Mouse (Mus musculus): ENCODE measurements at regions not wholly inside any gene's neighbourhood (a gene's known extent, or its start where the extent isn't known, plus 50 kb on each side); places are given as distances from the start of the nearest gene placed in this dataset.

GRCm38 (mm10) chr7:73611866-73612751 lies 70.5 kb upstream of the Chd2 start:
- no peak for TF ChIP-seq CTCF (IDR thresholded peaks at IDR 0.05; ENCODE audit: extremely low read depth, insufficient read depth, insufficient read length, insufficient replicate concordance)
- 86% methylated on average over 12 of the region's 12 CpGs for WGBS
- peak overlapping the region; percentile 8; the same call in 1 of the 2 replicates for H3K27ac ChIP-seq (ENCODE audit: insufficient read depth, low read length)
- no peak overlapping the region for H3K4me3 ChIP-seq (ENCODE audit: extremely low read depth, insufficient read depth, insufficient read length)
- H3K4me1 ChIP-seq (ENCODE audit: control insufficient read depth, insufficient read depth, insufficient read length): peaks cover 7% of the 10 kb centered on the region
- H3K27me3 ChIP-seq (ENCODE audit: control insufficient read depth, insufficient read depth, low read length): no peaks in the 10 kb centered on the region
- no peaks in the 10 kb centered on the region for H3K36me3 ChIP-seq (ENCODE audit: control insufficient read depth, insufficient read depth, low read length)
- DNase-seq (ENCODE audit: low read depth in 1 of 2, low spot score in 2 of 2): no peak

- Histone ChIP-seq H3K27ac (ENCODE audit: insufficient read depth, low read length) (peak overlapping the region; percentile 84; the same call in 1 of the 2 replicates), H3K36me3 (ENCODE audit: control insufficient read depth, insufficient read depth, low read length) (no peaks in the 10 kb centered on the region), H3K27me3 (ENCODE audit: control insufficient read depth, insufficient read depth, low read length) (no peaks in the 10 kb centered on the region), H3K4me1 (ENCODE audit: control insufficient read depth, insufficient read depth, insufficient read length) (peaks cover 10% of the 10 kb centered on the region), H3K4me3 (ENCODE audit: extremely low read depth, insufficient read depth, insufficient read length) (peak overlapping the region; percentile 49)
- no peak for TF ChIP-seq CTCF (IDR thresholded peaks at IDR 0.05; ENCODE audit: extremely low read depth, insufficient read depth, insufficient read length, insufficient replicate concordance)
- no peak for TF ChIP-seq POLR2A (IDR thresholded peaks at IDR 0.05; ENCODE audit: low read depth, low read length)
- no peak for DNase-seq (ENCODE audit: low read depth in 1 of 2, low spot score in 2 of 2)
- whole genome bisulfite sequencing: 7% methylated on average over 5 of the region's 5 CpGs
Observed at GRCm38 (mm10) chr7:73608804-73609275, 67.2 kb upstream of the Chd2 start.

- H3K36me3 ChIP-seq (ENCODE audit: control insufficient read depth, insufficient read depth, low read length): no peaks in the 10 kb centered on the region
- peaks cover 10% of the 10 kb centered on the region for H3K4me1 ChIP-seq (ENCODE audit: control insufficient read depth, insufficient read depth, insufficient read length)
- WGBS: 14% methylated on average over 8 of the region's 8 CpGs
- no peak for DNase-seq (ENCODE audit: low read depth in 1 of 2, low spot score in 2 of 2)
- H3K27ac ChIP-seq (ENCODE audit: insufficient read depth, low read length): peak overlapping the region; percentile 84
- H3K4me3 ChIP-seq (ENCODE audit: extremely low read depth, insufficient read depth, insufficient read length): peak overlapping the region; percentile 14
- no peak for TF ChIP-seq CTCF (IDR thresholded peaks at IDR 0.05; ENCODE audit: extremely low read depth, insufficient read depth, insufficient read length, insufficient replicate concordance)
- no peak for TF ChIP-seq POLR2A (IDR thresholded peaks at IDR 0.05; ENCODE audit: low read depth, low read length)
- H3K27me3 ChIP-seq (ENCODE audit: control insufficient read depth, insufficient read depth, low read length): no peaks in the 10 kb centered on the region
Observed at GRCm38 (mm10) chr7:73608070-73608803, 66.6 kb upstream of the Chd2 start.

DNA sequence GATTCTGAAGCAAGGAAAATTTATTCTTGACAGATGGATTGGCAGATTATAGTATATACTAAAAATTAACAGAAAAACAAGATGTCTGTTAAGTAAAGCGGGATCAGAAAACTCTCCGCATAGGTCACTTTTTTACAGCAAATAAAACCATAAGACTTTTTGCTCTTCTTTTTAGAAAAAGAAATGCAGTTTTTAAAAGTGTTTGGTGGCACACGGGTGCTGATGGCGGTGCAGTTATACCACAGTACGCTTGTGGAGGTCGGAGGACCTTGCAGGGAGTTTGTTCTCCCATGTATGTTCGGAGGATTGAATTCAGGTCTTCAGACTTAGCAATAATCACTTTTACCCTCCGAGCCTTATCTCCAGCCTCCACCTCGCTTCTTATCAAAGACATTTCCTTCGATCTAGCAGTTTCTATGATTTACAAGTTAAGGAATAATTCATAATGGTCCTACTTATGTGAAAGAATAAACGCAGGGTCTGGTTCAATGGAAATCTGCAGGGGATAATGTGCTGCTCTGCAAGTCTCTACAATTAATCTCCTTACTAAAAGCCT lies 65.9 kb upstream of the Chd2 start:
- DNase-seq (ENCODE audit: low read depth in 1 of 2, low spot score in 2 of 2): no peak
- H3K36me3 ChIP-seq (ENCODE audit: control insufficient read depth, insufficient read depth, low read length): no peaks in the 10 kb centered on the region
- TF ChIP-seq CTCF (IDR thresholded peaks at IDR 0.05; ENCODE audit: extremely low read depth, insufficient read depth, insufficient read length, insufficient replicate concordance): no peak
- no peak for TF ChIP-seq POLR2A (IDR thresholded peaks at IDR 0.05; ENCODE audit: low read depth, low read length)
- H3K27ac ChIP-seq (ENCODE audit: insufficient read depth, low read length): peak overlapping the region; percentile 84
- H3K27me3 ChIP-seq (ENCODE audit: control insufficient read depth, insufficient read depth, low read length): no peaks in the 10 kb centered on the region
- H3K4me3 ChIP-seq (ENCODE audit: extremely low read depth, insufficient read depth, insufficient read length): peak overlapping the region; percentile 36
- peaks cover 12% of the 10 kb centered on the region; the same call in 1 of the 2 replicates for H3K4me1 ChIP-seq (ENCODE audit: control insufficient read depth, insufficient read depth, insufficient read length)
- WGBS: 7% methylated on average over 11 of the region's 11 CpGs

GRCm38 (mm10) chr7:73606677-73607449 lies 65.2 kb upstream of the Chd2 start:
- Histone ChIP-seq H3K4me3 (ENCODE audit: extremely low read depth, insufficient read depth, insufficient read length) (peak overlapping the region; percentile 36), H3K27me3 (ENCODE audit: control insufficient read depth, insufficient read depth, low read length) (no peaks in the 10 kb centered on the region), H3K27ac (ENCODE audit: insufficient read depth, low read length) (peak overlapping the region; percentile 79), H3K4me1 (ENCODE audit: control insufficient read depth, insufficient read depth, insufficient read length) (peaks cover 13% of the 10 kb centered on the region; the same call in 1 of the 2 replicates), H3K36me3 (ENCODE audit: control insufficient read depth, insufficient read depth, low read length) (no peaks in the 10 kb centered on the region)
- peak; percentile 91 to 93 for DNase-seq (ENCODE audit: low read depth in 1 of 2, low spot score in 2 of 2)
- 4% methylated on average over 30 of the region's 30 CpGs for WGBS
- TF ChIP-seq CTCF (IDR thresholded peaks at IDR 0.05; ENCODE audit: extremely low read depth, insufficient read depth, insufficient read length, insufficient replicate concordance) (no peak), POLR2A (IDR thresholded peaks at IDR 0.05; ENCODE audit: low read depth, low read length) (no peak; the same call in 1 of the 2 replicates)

DNA sequence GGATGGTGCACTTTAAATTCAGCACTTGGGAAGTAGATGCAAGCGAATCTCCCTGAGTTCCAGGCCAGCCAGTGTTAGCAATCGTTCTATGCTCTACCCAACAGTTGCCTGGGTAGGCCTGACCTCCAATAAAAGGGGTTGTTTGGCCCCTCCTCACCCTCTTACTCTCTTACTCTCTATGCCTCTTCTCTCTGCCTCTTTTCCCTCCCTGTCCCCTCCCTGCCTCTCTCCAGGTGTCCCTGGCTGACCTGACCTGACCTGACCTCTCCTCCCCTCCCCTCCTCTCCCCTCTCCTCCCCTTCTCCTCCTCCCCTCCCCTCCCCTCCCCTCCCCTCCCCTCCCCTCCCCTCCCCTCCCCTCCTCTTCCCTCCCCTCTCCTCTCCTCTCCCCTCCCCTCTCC lies 63.0 kb upstream of the Chd2 start:
- 79% methylated on average over 2 of the region's 2 CpGs for WGBS
- H3K36me3 ChIP-seq (ENCODE audit: control insufficient read depth, insufficient read depth, low read length): no peaks in the 10 kb centered on the region
- no peaks in the 10 kb centered on the region for H3K27me3 ChIP-seq (ENCODE audit: control insufficient read depth, insufficient read depth, low read length)
- no peak overlapping the region for H3K4me3 ChIP-seq (ENCODE audit: extremely low read depth, insufficient read depth, insufficient read length)
- no peak for DNase-seq (ENCODE audit: low read depth in 1 of 2, low spot score in 2 of 2)
- H3K27ac ChIP-seq (ENCODE audit: insufficient read depth, low read length): no peak overlapping the region
- TF ChIP-seq POLR2A (IDR thresholded peaks at IDR 0.05; ENCODE audit: low read depth, low read length) (no peak), CTCF (IDR thresholded peaks at IDR 0.05; ENCODE audit: extremely low read depth, insufficient read depth, insufficient read length, insufficient replicate concordance) (no peak)
- peaks cover 16% of the 10 kb centered on the region; the same call in 1 of the 2 replicates for H3K4me1 ChIP-seq (ENCODE audit: control insufficient read depth, insufficient read depth, insufficient read length)

Measured in spleen, adult 2 months (tissue).